Mouse (Mus musculus) gastrocnemius, postnatal 25 days (tissue): ENCODE data around the gene Col8a2. TPM values are rescaled to one million over a fixed set of nuclear protein-coding genes. Genes with fewer than 3 reads are reported as not detected.

Experiments used
- DNase-seq: peaks from one replicate; pipeline ENCODE4 v3.0.0; 2022
- long read RNA-seq, 2 experiments: library from polyadenylated mRNA; stranded (forward); transcript quantifications; one replicate each; pipeline ENCODE4 v2.0.0; 2021
- total RNA-seq, 2 experiments: library from RNA; stranded (reverse); gene quantifications; 1 replicate in 1 of 2; 2 replicates in 1 of 2; pipeline ENCODE4 v1.2.3; 2021

Col8a2 gene
- 1 to 10 TPM in 1 of 2 experiments, under 1 TPM in 1; 0.96 to 3.9 TPM for total RNA-seq
- long read RNA-seq, experiment 1: 0 reads
- long read RNA-seq, experiment 2, full-length matches to known transcripts: 1 of 3 reads
- long read RNA-seq, experiment 2, partial matches to known transcripts: 0 of 3 reads
- long read RNA-seq, experiment 2, other reads (novel, unspliced or antisense): 2 of 3 reads

DNA sequence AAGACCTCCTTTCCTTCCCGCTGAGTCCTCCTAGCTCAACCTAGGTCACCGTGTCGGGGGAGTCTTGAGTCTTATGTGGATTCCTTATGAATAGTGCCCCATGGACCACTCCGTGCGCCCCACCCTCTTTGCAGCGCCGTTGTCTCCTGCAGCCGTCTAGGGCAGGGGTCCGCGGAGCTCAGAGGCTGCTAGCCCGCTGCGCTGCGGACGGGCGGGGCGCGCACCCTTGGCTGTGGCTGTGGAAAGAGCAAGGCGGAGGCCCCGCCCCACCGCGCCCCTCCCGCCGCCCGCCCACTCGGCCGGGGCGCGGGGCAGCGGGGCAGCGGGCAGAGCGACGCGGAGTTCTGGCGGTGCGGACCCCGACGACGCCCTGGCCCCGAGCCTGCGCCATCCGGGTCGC is at the start of gene Col8a2:
Gene Col8a2 (plus strand): TSS at position 302 of the 400 bp plus-strand sequence.
- no peak for DNase-seq

DNA sequence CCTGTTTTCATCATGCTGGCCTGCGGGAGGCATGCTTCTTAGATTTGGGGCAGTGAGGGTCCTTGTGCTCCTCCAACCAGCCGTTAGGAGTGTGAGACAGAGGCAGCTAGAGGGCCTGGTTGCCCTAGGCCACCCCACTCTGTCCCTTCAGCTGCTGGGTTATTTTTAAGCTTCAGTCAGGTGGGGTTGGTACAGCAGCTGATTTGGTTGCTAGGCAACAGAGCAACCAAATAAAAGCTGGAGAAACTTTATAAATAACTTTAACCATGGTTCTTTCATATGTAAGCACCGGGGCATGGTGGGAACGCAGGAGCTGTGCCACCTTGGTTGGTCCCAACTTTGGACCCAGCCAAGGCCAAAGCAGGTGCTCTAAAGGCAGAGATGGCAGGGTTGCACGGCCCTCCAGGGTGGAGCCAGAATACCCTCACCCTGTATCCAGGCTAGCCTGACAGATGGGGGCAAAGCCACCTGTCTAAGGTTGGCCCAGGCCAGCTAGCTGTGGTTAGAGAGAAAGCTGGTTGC is 48.8 kb upstream of the Col8a2 start:
- peak; percentile 73 for DNase-seq

- DNase-seq: no peak
Observed at GRCm38 (mm10) chr4:126239862-126240475, 46.6 kb upstream of the Col8a2 start.

- no peak for DNase-seq
Observed at GRCm38 (mm10) chr4:126241956-126242355, 44.6 kb upstream of the Col8a2 start.

GRCm38 (mm10) chr4:126242510-126242909 is 44.1 kb upstream of the Col8a2 start:
- no peak for DNase-seq

- no peak for DNase-seq
Observed at GRCm38 (mm10) chr4:126246202-126246889, 40.2 kb upstream of the Col8a2 start.

- no peak for DNase-seq
Observed at GRCm38 (mm10) chr4:126248261-126248868, 38.2 kb upstream of the Col8a2 start.

- no peak for DNase-seq
Observed at GRCm38 (mm10) chr4:126250659-126251058, 35.9 kb upstream of the Col8a2 start.

GRCm38 (mm10) chr4:126251655-126252254 is 34.8 kb upstream of the Col8a2 start:
- DNase-seq: peak; percentile 48

- DNase-seq: no peak
Observed at GRCm38 (mm10) chr4:126252411-126253237, 34.0 kb upstream of the Col8a2 start.

DNA sequence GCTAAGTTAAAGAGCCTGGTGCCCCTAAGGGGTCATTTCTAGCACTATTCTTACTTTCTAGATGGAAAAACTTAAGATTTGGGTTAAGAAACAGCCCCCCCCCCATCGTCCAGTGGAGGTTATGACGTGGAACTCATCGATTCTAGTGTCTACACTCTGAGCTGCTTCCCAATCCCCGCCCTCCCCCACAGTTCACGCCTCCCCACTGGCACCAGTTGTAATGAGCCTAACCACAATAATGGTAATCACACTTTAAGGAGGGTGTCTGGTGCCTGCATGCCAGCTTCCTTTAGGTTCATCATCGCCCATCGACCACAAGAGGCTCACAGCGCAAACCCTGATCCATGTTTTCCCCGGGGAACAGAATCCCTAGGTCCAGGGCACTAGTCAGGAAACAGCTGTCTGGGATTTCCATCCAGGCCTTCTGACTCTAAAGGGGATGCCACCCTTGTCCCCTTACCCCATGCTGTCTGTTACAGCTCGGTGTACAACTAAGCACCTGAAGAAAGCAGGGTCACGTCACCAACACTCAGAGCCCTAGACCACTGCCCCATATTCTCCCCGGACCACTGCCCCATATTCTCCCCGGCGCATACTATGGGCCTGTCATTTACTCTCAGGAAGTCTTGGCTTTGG is 32.8 kb upstream of the Col8a2 start:
- DNase-seq: no peak

GRCm38 (mm10) chr4:126254315-126255112 is 32.1 kb upstream of the Col8a2 start:
- DNase-seq: peak; percentile 62

DNA sequence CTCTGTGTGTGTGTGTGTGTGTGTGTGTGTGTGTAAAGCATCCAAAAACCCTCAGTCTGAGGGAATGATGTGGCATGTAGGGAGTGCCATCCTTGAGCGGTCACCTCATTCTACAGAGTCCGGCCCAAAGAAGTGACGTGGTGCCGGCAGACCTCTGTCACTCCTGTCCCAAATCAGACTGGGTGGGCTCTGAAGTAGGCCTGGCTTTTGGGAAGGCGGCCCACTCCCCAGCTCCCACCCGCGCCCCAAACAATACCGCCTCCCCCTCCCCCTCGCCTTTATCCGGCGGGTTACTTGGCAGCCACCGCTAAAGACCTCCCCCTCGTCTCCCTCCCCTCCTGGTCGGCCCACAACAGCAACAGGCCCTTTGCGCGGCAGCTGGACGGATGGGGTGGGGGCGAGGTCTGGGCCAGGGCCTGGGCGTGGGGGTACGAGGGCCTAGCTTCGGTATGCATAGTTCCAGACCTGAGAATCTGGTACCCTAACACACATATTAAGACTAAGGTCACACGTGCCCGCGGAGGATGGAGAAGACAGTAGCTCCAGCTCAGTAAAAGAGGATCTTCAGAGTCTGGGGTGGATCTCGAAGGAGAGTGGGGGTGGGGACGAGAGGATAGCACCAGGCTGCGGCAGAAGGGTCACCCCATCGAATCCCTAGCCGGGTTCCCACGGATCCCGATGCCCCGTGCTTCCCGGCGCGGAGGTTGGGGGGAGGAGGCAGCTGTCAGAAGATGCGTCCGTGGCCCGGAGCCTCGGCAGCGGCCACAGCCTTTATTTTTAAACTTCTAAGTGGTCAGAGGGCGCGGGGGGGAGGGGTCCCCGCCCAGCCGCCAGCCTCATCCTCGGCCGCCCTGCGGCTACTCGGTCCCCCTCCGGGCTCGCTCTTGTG is 31.2 kb upstream of the Col8a2 start:
- peak; percentile 54 for DNase-seq

GRCm38 (mm10) chr4:126256131-126256791 is 30.3 kb upstream of the Col8a2 start, which contains the start of gene Map7d1:
Gene Map7d1, minus strand, starts transcription at chr4:126256343.
- peak; percentile 86 for DNase-seq

GRCm38 (mm10) chr4:126256967-126257881 is 29.4 kb upstream of the Col8a2 start:
- DNase-seq: peak; percentile 59

- DNase-seq: peak; percentile 58
Observed at GRCm38 (mm10) chr4:126259063-126259462, 27.5 kb upstream of the Col8a2 start.

GRCm38 (mm10) chr4:126259523-126260160 is 27.0 kb upstream of the Col8a2 start:
- peak; percentile 88 for DNase-seq
